Comparison of ENCODE assay signal across 14 mouse cellular contexts in genomic region chr4:49225021-49225420, GRCm38 (mm10).
DNase-seq lines count a peak whose midpoint lies in the region; TF ChIP-seq lines count a peak whose summit lies in the region.
"Had no signal": no experiment of that assay in that cellular context is flagged by ENCODE, and none has a peak within 500 bp of the region (broad histone marks: within the 10 kb centered on the region; RNA-seq: fewer than 3 reads in every experiment).

No protein-coding gene starts in this region.

- no peak for TF ChIP-seq POLR2A in liver, adult 2 months (IDR thresholded peaks at IDR 0.05; ENCODE audit: extremely low read depth, insufficient read depth, low read length)
- TF ChIP-seq POLR2A in brain, embryonic 14.5 days (IDR thresholded peaks at IDR 0.05; ENCODE audit: borderline replicate concordance, extremely low read depth, insufficient read depth, insufficient read length, poor library complexity, severe bottlenecking) = no peak

- no peaks in the 10 kb centered on the region for H3K79me2 ChIP-seq in liver, adult 2 months (ENCODE audit: control insufficient read depth, insufficient read depth, low read length)

- H3K27ac ChIP-seq in liver, adult 2 months (replicated peaks; ENCODE audit: insufficient read depth, low read depth, low read length) = no peak overlapping the region
- H3K27ac ChIP-seq in layer of hippocampus, adult 2 months = no peak overlapping the region
- H3K27ac ChIP-seq: heart, embryonic 13.5 days; hindbrain, embryonic 14.5 days; limb, embryonic 12.5 days had no signal

- H3K27me3 ChIP-seq in liver, adult 2 months (ENCODE audit: control insufficient read depth, insufficient read depth, low read length) = no peaks in the 10 kb centered on the region
- H3K27me3 ChIP-seq: heart, embryonic 13.5 days; limb, embryonic 12.5 days had no signal

- no peak overlapping the region for H3K9ac ChIP-seq in liver, adult 2 months (ENCODE audit: low read depth, low read length)
- H3K9ac ChIP-seq: heart, embryonic 13.5 days; hindbrain, embryonic 14.5 days; limb, embryonic 12.5 days had no signal

- no peak overlapping the region for H3K4me3 ChIP-seq in liver, adult 2 months (ENCODE audit: insufficient read depth, low read depth, low read length)
- no peak overlapping the region for H3K4me3 ChIP-seq in layer of hippocampus, adult 2 months
- H3K4me3 ChIP-seq: erythroblast, embryonic 14.5 days; heart, embryonic 13.5 days; limb, embryonic 12.5 days had no signal

- DNase-seq in heart, adult 11 months = peak; percentile 46
- DNase-seq in heart, postnatal 25 days (ENCODE audit: low spot score) = no peak
- DNase-seq in liver, adult 2 months (ENCODE audit: extremely low read depth, low read depth, low spot score) = peak; percentile 77
- DNase-seq in liver = no peak
- peak; percentile 35 for DNase-seq in brain, embryonic 14.5 days (ENCODE audit: low read depth)
- DNase-seq in large intestine, adult 2 months (ENCODE audit: low read depth, low spot score) = peak; percentile 11
- DNase-seq in layer of hippocampus, adult 2 months (ENCODE audit: low spot score in 2 of 2) = no peak
- DNase-seq: cerebellum, adult 11 months; gastrocnemius, postnatal 25 days; kidney, adult 11 months had no signal

- no peak for TF ChIP-seq CTCF in liver, adult 2 months (IDR thresholded peaks at IDR 0.05; ENCODE audit: low read depth, low read length)
- no peak for TF ChIP-seq CTCF in brain, embryonic 14.5 days (IDR thresholded peaks at IDR 0.05; ENCODE audit: borderline replicate concordance, extremely low read depth, insufficient read depth, insufficient read length)
- TF ChIP-seq CTCF in layer of hippocampus, adult 2 months (conservative IDR thresholded peaks at IDR 0.05) = no peak

- 6% methylated on average over 1 of the region's 1 CpGs for WGBS in liver, adult 2 months
- WGBS in large intestine, adult 2 months = 10% methylated on average over 1 of the region's 1 CpGs

- H3K36me3 ChIP-seq in liver, adult 2 months (ENCODE audit: control insufficient read depth, insufficient read depth, low read length) = no peaks in the 10 kb centered on the region
- H3K36me3 ChIP-seq: heart, embryonic 13.5 days; limb, embryonic 12.5 days had no signal

- intact Hi-C loops in heart, postnatal 25 days (cut with DNase I) = no loop called here

- no peaks in the 10 kb centered on the region for H3K4me1 ChIP-seq in liver, adult 2 months (ENCODE audit: control insufficient read depth, insufficient read depth, low read length)
- H3K4me1 ChIP-seq: heart, embryonic 13.5 days; limb, embryonic 12.5 days had no signal

Comparison
In these comparisons a context has a peak if more than half of its experiments do, and no peak if none do; other contexts are left out.
1. DNase-seq: peak in heart, adult 11 months (single experiment), liver, adult 2 months (single experiment), brain, embryonic 14.5 days (single experiment) and large intestine, adult 2 months (single experiment); none in heart, postnatal 25 days (single experiment), liver (single experiment) and layer of hippocampus, adult 2 months (0 of 2).